Comparison of ENCODE assay signal across 12 mouse cellular contexts in the genomic region with DNA sequence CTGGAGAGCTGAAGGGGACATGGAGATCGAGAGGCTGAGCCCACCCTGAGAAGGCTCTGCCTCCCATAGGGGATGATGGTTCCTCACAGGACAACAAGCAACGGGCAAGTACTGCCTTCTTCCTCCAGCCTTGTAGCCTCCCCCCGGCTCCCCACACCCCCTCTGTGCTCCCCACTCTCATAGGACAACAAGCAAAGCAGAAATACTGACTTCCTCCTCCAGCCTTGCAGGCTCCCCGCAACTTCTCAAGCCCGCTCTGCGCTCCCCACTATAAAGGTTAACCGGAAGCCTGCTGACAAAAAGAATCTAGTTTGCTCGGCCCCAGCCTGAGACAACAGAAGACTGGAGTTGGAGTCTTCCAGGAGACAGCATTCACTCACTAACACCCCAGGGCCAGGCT.
DNase-seq lines count a peak whose midpoint lies in the region; ATAC-seq and TF ChIP-seq lines count a peak whose summit lies in the region.
"Had no signal": no experiment of that assay in that cellular context is flagged by ENCODE, and none has a peak within 500 bp of the region (broad histone marks: within the 10 kb centered on the region; RNA-seq: fewer than 3 reads in every experiment).

No protein-coding gene starts in this region.

- no peak overlapping the region for H3K9ac ChIP-seq in midbrain, embryonic 11.5 days (ENCODE audit: low read length)
- H3K9ac ChIP-seq in midbrain, embryonic 16.5 days (ENCODE audit: low read depth, low read length) = no peak overlapping the region

- H3K4me1 ChIP-seq in midbrain, embryonic 11.5 days (ENCODE audit: control insufficient read depth, insufficient read depth, low read length) = no peaks in the 10 kb centered on the region
- no peaks in the 10 kb centered on the region for H3K4me1 ChIP-seq in midbrain, embryonic 16.5 days (ENCODE audit: control insufficient read depth, insufficient read depth, low read length)
- peaks cover 4% of the 10 kb centered on the region for H3K4me1 ChIP-seq in bone marrow, adult 2 months (ENCODE audit: control insufficient read depth, insufficient read depth, low read length)

- no peak overlapping the region for H3K4me3 ChIP-seq in midbrain, embryonic 11.5 days (ENCODE audit: low read depth, low read length)
- H3K4me3 ChIP-seq in midbrain, embryonic 16.5 days (ENCODE audit: low read depth, low read length) = no peak overlapping the region
- H3K4me3 ChIP-seq in bone marrow, adult 2 months (replicated peaks; ENCODE audit: control insufficient read depth, low read depth, low read length) = no peak overlapping the region

- H3K9me3 ChIP-seq in midbrain, embryonic 11.5 days (ENCODE audit: control insufficient read depth, low read length) = no peaks in the 10 kb centered on the region
- no peaks in the 10 kb centered on the region for H3K9me3 ChIP-seq in midbrain, embryonic 16.5 days (replicated peaks; ENCODE audit: control insufficient read depth, low read length, poor library complexity, severe bottlenecking)

- peak; percentile 60 for DNase-seq in midbrain, embryonic 11.5 days (ENCODE audit: low spot score, missing footprints)
- DNase-seq in thymus, postnatal 25 days = peak; percentile 74
- DNase-seq in heart, adult 8-10 months (ENCODE audit: low spot score) = no peak
- no peak for DNase-seq in MN1 (ENCODE audit: low spot score)
- DNase-seq in left cerebral cortex, postnatal 10 days (ENCODE audit: extremely low spot score in 1 of 2, low spot score in 2 of 2) = no peak
- DNase-seq: left cerebral cortex, postnatal 4 days; lung, postnatal 14 days had no signal

- H3K36me3 ChIP-seq in midbrain, embryonic 11.5 days (ENCODE audit: control insufficient read depth, insufficient read depth, low read length) = no peaks in the 10 kb centered on the region
- no peaks in the 10 kb centered on the region for H3K36me3 ChIP-seq in midbrain, embryonic 16.5 days (ENCODE audit: control insufficient read depth, insufficient read depth, low read length)

- no peak overlapping the region for H3K27ac ChIP-seq in midbrain, embryonic 11.5 days (ENCODE audit: low read depth, low read length)
- no peak overlapping the region for H3K27ac ChIP-seq in midbrain, embryonic 16.5 days (ENCODE audit: low read length)
- peak overlapping the region; percentile 61 for H3K27ac ChIP-seq in bone marrow, adult 2 months (ENCODE audit: control insufficient read depth, insufficient read depth, low read depth, low read length, poor library complexity)
- H3K27ac ChIP-seq: hindbrain, postnatal 0 days had no signal

- TF ChIP-seq POLR2A in bone marrow, adult 2 months (IDR thresholded peaks at IDR 0.05; ENCODE audit: borderline replicate concordance, control insufficient read depth, low read depth, low read length) = no peak

- no peaks in the 10 kb centered on the region for H3K27me3 ChIP-seq in midbrain, embryonic 11.5 days (ENCODE audit: control insufficient read depth, insufficient read depth, low read length)
- no peaks in the 10 kb centered on the region for H3K27me3 ChIP-seq in midbrain, embryonic 16.5 days (ENCODE audit: control insufficient read depth, insufficient read depth, low read depth, low read length)

- 78% methylated on average over 8 of the region's 8 CpGs for WGBS in midbrain, embryonic 11.5 days
- 68% methylated on average over 8 of the region's 8 CpGs for WGBS in midbrain, embryonic 16.5 days
- WGBS in bone marrow, adult 2 months = 5% methylated on average over 8 of the region's 8 CpGs

- H3K4me2 ChIP-seq in midbrain, embryonic 11.5 days = no peak overlapping the region
- no peak overlapping the region for H3K4me2 ChIP-seq in midbrain, embryonic 16.5 days (ENCODE audit: low read length)

- intact Hi-C loops in left cerebral cortex, postnatal 10 days (cut with DNase I) = no loop called here

- no peak for TF ChIP-seq CTCF in bone marrow, adult 2 months (IDR thresholded peaks at IDR 0.05; ENCODE audit: control insufficient read depth, insufficient read depth, low read length)

- ATAC-seq in midbrain, embryonic 11.5 days (ENCODE audit: low FRiP score) = no peak
- ATAC-seq in midbrain, embryonic 16.5 days = no peak
- ATAC-seq in megakaryocyte, adult 5-6 weeks (ENCODE audit: poor library complexity, severe bottlenecking) = peak; percentile 91
- ATAC-seq: forebrain, embryonic 14.5 days; hindbrain, postnatal 0 days had no signal

Comparison
In these comparisons a context has a peak if more than half of its experiments do, and no peak if none do; other contexts are left out.
1. DNase-seq: peak in midbrain, embryonic 11.5 days (single experiment) and thymus, postnatal 25 days (single experiment); none in heart, adult 8-10 months (single experiment), MN1 (single experiment) and left cerebral cortex, postnatal 10 days (0 of 2).